Mouse (Mus musculus): ENCODE measurements around the gene Timp2.

- TF ChIP-seq HCFC1 (IDR thresholded peaks at IDR 0.05; ENCODE audit: borderline replicate concordance, insufficient read depth, low read length) (no peak), CHD2 (IDR thresholded peaks at IDR 0.05; ENCODE audit: low read depth, low read length) (no peak), MAFK (IDR thresholded peaks at IDR 0.05; ENCODE audit: insufficient read depth, low read depth, low read length) (no peak), ZC3H11A (IDR thresholded peaks at IDR 0.05; ENCODE audit: borderline replicate concordance, low read depth, low read length) (no peak), ZNF384 (IDR thresholded peaks at IDR 0.05; ENCODE audit: low read depth, low read length) (no peak)
These were observed 23.2 kb downstream of the Timp2 start for GRCm38 (mm10) chr11:118332376-118332775.
